Mouse (Mus musculus) ES-CJ7 (cell line): ENCODE results near the gene Fmo3.

Source experiments
- DNase-seq: peaks from one replicate; pipeline ENCODE4 v3.0.0; 2011; ENCODE audit warnings: low read depth, low spot score

Gene Fmo3

DNA sequence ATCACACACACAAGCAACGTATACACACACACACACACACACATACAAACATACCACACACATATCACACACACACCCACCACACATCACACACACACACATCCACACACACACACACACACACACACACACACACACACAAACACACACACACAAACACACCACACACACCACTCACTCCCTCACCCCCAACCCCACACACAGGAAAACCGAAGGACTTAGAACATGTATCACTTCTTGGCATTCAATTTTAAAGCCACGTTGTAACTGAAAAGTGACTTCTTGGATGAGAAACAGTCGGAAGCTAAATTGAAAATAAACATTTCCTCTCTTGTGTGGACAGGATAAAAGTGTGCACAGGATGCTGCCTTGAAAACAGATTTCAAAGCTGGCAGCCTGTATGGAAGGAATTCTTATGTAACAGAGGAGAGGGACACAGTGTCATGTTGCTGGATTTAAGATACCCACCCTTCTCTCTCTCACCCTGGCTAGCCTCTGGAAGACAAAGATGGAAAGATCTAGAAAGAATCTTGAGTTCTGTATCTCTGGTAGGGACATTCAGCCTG is 52.9 kb downstream of the Fmo3 start:
- no peak for DNase-seq

DNA sequence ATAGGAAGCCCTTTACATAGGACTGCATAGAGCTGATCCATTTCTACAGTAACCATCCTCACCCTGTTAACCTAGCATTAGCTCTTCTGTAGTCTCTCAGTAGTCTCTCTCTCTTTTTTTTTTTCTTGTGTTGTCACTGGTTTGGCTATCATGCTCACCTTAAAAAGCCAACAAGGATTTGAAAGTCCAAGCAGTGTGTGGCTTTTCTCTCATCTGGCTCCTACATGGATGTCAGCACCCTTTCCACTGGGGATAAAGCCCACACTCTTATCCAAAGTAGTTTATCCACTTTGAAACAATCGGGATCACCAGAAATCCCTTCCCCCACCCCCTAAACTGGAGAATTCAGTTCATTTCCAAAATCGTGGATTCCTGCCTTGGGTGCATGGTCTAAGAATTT is 53.7 kb downstream of the Fmo3 start:
- DNase-seq = no peak

DNA sequence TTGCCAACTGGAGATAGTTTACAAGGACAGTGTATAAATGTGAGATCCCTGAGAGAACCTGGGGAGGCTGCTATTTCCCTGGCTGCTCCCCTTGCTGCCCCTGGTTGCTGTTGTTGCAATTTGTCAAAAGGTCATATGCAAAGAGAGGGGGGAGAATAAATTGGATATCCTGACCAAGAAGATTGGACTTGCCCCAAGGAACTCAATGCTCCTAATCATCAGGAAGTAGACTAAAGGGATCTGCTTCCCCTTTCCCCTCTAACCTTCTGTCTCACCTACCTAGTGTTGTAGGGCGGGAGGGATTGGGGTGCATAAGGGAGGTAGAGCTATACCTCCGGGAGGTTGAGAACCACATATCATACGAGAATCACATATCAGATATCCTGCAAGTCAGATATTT is 55.2 kb downstream of the Fmo3 start:
- no peak for DNase-seq

GRCm38 (mm10) chr1:162925121-162925520 is 59.2 kb downstream of the Fmo3 start:
- DNase-seq = no peak

- DNase-seq = no peak
These were observed 67.7 kb downstream of the Fmo3 start for GRCm38 (mm10) chr1:162916661-162917060.

DNA sequence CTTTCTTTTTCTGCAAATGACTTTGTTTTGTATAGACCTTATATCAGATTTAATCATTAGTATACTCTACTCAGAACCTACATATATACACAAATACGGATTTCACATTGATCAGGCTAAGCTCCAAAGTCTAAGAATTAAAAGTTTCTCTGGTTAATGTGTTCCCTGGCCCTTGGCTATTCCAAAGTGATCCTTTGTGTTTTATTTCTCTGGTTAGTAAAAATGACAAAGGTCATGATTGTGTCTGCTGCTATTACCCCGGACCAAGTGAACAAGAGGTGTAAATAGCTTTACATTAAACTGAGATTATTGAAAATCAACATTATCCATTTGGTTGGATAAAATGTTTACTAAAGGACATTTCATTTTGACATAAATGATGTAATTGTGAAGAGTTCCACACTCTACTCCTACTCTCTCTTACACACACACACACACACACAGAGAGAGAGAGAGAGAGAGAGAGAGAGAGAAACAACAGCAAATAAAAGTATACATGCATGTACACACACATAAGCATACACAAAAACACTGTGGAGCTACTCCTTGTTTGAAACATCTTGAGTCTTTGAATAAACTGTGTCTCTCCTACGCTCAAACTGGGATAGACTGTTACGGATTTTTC is 69.3 kb downstream of the Fmo3 start:
- no peak for DNase-seq

DNA sequence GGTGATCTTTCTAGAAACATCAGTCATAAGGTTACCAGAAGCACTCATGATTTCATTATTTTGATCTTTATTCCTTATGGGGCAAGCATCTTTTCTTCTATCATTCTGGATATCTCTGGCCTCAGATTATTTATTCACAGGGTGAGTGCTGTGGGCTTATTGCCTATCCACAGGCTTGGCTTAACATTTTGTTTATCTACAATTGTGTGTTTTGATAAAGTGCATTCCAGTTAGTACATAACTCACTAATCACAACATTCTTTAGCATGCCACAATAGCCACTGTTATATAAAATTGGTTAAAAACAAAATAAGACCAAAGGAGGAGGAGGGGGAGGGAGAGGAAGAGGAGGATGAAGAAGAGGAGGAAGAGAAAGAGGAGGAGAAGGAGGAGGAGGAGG is 72.2 kb downstream of the Fmo3 start:
- DNase-seq = no peak
